ENCODE assay signal across 17 mouse cellular contexts in genomic region chr12:68775503-68775902, GRCm38 (mm10).
DNase-seq lines count a peak whose midpoint lies in the region; ATAC-seq and TF ChIP-seq lines count a peak whose summit lies in the region.
"Had no signal": no experiment of that assay in that cellular context is flagged by ENCODE, and none has a peak within 500 bp of the region (broad histone marks: within the 10 kb centered on the region; RNA-seq: fewer than 3 reads in every experiment).

No protein-coding gene starts in this region.

- no peak overlapping the region for H3K4me3 ChIP-seq in forebrain, embryonic 15.5 days
- H3K4me3 ChIP-seq in forebrain, embryonic 10.5 days = no peak overlapping the region
- no peak overlapping the region for H3K4me3 ChIP-seq in forebrain, postnatal 0 days (ENCODE audit: low read depth, low read length)
- H3K4me3 ChIP-seq: heart, embryonic 13.5 days; hindbrain, embryonic 15.5 days; intestine, embryonic 15.5 days had no signal

- no peak overlapping the region for H3K9ac ChIP-seq in forebrain, embryonic 15.5 days (replicated peaks)
- H3K9ac ChIP-seq in forebrain, postnatal 0 days = no peak overlapping the region
- H3K9ac ChIP-seq: heart, embryonic 13.5 days; hindbrain, embryonic 15.5 days; intestine, embryonic 15.5 days had no signal

- H3K4me2 ChIP-seq in forebrain, embryonic 15.5 days (replicated peaks) = no peak overlapping the region
- no peak overlapping the region for H3K4me2 ChIP-seq in forebrain, postnatal 0 days (ENCODE audit: low read depth)
- H3K4me2 ChIP-seq: heart, embryonic 13.5 days; hindbrain, embryonic 15.5 days; intestine, embryonic 15.5 days had no signal

- 15% methylated on average over 2 of the region's 2 CpGs for WGBS in forebrain, embryonic 15.5 days
- 91% methylated on average over 2 of the region's 2 CpGs for WGBS in forebrain, embryonic 10.5 days
- 17% methylated on average over 2 of the region's 2 CpGs for WGBS in forebrain, postnatal 0 days

- no peak overlapping the region for H3K27ac ChIP-seq in forebrain, embryonic 15.5 days (replicated peaks)
- H3K27ac ChIP-seq in forebrain, embryonic 10.5 days = no peak overlapping the region
- H3K27ac ChIP-seq in forebrain, postnatal 0 days (ENCODE audit: low read depth, low read length) = no peak overlapping the region
- H3K27ac ChIP-seq: heart, embryonic 13.5 days; hindbrain, embryonic 15.5 days; intestine, embryonic 15.5 days had no signal

- no peaks in the 10 kb centered on the region for H3K9me3 ChIP-seq in forebrain, embryonic 15.5 days
- H3K9me3 ChIP-seq in forebrain, embryonic 10.5 days = no peaks in the 10 kb centered on the region
- H3K9me3 ChIP-seq in forebrain, postnatal 0 days (ENCODE audit: low read length) = no peaks in the 10 kb centered on the region
- H3K9me3 ChIP-seq: heart, embryonic 13.5 days; hindbrain, embryonic 15.5 days; intestine, embryonic 15.5 days had no signal

- no peaks in the 10 kb centered on the region for H3K27me3 ChIP-seq in forebrain, embryonic 15.5 days
- no peaks in the 10 kb centered on the region for H3K27me3 ChIP-seq in forebrain, embryonic 10.5 days (ENCODE audit: poor library complexity, severe bottlenecking)
- H3K27me3 ChIP-seq in forebrain, postnatal 0 days (ENCODE audit: insufficient read depth, low read length) = no peaks in the 10 kb centered on the region
- H3K27me3 ChIP-seq: heart, embryonic 13.5 days; hindbrain, embryonic 15.5 days; intestine, embryonic 15.5 days had no signal

- DNase-seq in cerebellum, postnatal 10 days = peak; percentile 57 to 69
- DNase-seq in cerebellum, adult 9-10 months = no peak
- DNase-seq in forebrain, embryonic 10.5 days (ENCODE audit: extremely low spot score, low spot score) = no peak
- peak; percentile 82 for DNase-seq in brain, embryonic 14.5 days (ENCODE audit: low read depth)
- DNase-seq in forebrain, postnatal 0 days = peak; percentile 76
- DNase-seq in left cerebral cortex, adult 8-10 months (ENCODE audit: low spot score in 2 of 2) = no peak
- DNase-seq: adrenal gland, adult 8-10 months; gastrocnemius, postnatal 25 days; heart, adult 18-20 months; heart, postnatal 14 days; heart, postnatal 4 days; kidney, adult 11 months had no signal

- no peaks in the 10 kb centered on the region for H3K36me3 ChIP-seq in forebrain, embryonic 15.5 days
- H3K36me3 ChIP-seq in forebrain, embryonic 10.5 days (replicated peaks) = no peaks in the 10 kb centered on the region
- H3K36me3 ChIP-seq in forebrain, postnatal 0 days (ENCODE audit: insufficient read depth) = no peaks in the 10 kb centered on the region
- H3K36me3 ChIP-seq: heart, embryonic 13.5 days; hindbrain, embryonic 15.5 days; intestine, embryonic 15.5 days had no signal

- no peak for TF ChIP-seq CTCF in brain, embryonic 14.5 days (IDR thresholded peaks at IDR 0.05; ENCODE audit: borderline replicate concordance, extremely low read depth, insufficient read depth, insufficient read length)
- no peak for TF ChIP-seq CTCF in forebrain, postnatal 0 days (IDR thresholded peaks at IDR 0.05; ENCODE audit: low read depth)

- no peak for TF ChIP-seq POLR2A in brain, embryonic 14.5 days (IDR thresholded peaks at IDR 0.05; ENCODE audit: borderline replicate concordance, extremely low read depth, insufficient read depth, insufficient read length, poor library complexity, severe bottlenecking)

- ATAC-seq in forebrain, embryonic 15.5 days (replicated peaks) = peak; percentile 87
- peak; percentile 81 for ATAC-seq in forebrain, postnatal 0 days
- ATAC-seq: activated CD4-positive, CD25-positive, alpha-beta regulatory T cell, adult 4 months; intestine, embryonic 15.5 days had no signal

- peaks cover 16% of the 10 kb centered on the region for H3K4me1 ChIP-seq in forebrain, embryonic 15.5 days
- no peaks in the 10 kb centered on the region for H3K4me1 ChIP-seq in forebrain, embryonic 10.5 days
- H3K4me1 ChIP-seq in forebrain, postnatal 0 days (ENCODE audit: insufficient read depth) = no peaks in the 10 kb centered on the region
- H3K4me1 ChIP-seq: heart, embryonic 13.5 days; hindbrain, embryonic 15.5 days; intestine, embryonic 15.5 days had no signal

Comparison
In these comparisons a context has a peak if more than half of its experiments do, and no peak if none do; other contexts are left out.
1. DNase-seq: peak in cerebellum, postnatal 10 days (2 of 2), brain, embryonic 14.5 days (single experiment) and forebrain, postnatal 0 days (single experiment); none in cerebellum, adult 9-10 months (single experiment), forebrain, embryonic 10.5 days (single experiment) and left cerebral cortex, adult 8-10 months (0 of 2).